Mouse (Mus musculus) frontal cortex, postnatal 14 days (tissue): ENCODE data around the gene Lhx1.
A peak's percentile ranks its signal among the peaks of the same experiment; 100 is the strongest.

ENCODE experiments used
- DNase-seq, 2 experiments: peaks; one replicate each; pipeline ENCODE4 v3.0.0; 2022; ENCODE audit warnings: low spot score in 2 of 2

Gene Lhx1

DNA sequence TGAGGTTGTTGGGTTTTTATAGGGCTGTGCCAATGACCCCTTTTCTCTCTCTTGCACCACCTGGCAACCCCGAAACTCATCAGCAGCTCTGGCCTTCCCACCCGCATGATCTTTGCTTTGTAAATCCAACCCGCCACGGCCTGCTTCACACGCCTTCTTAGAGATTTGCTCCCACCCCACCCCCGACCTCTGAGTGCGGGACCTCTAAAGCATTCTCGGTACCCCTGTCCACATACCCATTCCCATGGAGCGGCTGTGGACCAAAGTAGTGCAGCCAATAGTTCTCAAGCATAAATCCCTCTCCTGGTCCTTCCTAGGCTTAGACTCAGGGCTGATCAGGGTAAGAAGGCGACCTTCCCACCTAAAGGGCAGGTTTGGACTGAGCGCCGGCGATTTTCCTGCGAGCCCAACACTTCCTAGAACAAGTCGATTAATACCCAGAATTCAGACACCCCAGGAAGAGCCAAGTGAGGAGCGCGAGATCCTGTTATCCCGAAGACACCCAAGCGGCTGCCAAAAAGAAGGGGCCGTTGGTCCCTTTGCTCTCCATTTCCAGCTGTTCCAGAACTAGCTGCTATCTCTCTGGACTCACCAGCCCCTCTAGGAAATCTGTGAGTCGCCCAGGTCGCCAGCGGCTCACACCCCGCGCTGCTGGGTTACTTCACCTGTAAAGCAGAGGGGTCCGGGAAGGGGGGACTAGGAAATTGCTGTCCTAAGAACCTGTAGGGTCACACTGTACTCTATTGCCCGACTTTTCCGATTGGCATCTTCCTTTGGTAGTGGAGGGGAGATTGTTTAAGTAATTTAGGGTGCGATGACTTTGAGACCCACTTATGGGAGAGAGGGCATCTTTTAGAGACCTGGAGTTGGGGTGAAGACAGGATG, 1.9 kb upstream of the Lhx1 start:
- no peak for DNase-seq

DNA sequence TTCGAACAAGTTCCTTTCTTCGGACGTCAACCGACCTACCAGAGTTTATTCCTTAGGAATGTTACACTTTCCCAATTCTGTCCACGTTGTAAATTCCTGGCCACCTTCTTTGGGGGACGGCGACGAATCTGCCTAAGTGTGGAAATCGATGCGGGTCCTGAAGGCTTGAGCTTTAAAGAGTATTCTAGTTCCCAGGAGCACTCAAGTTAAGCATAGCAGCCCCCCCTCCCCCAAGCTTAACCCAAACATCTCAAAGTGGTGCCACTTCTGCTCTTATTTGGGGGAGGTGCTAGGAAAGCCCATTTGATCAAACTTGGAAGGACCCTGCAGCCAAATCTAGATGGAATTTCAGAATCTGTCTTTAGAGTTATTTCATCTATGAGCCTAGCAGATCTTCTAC, 1.1 kb upstream of the Lhx1 start:
- DNase-seq: no peak

DNA sequence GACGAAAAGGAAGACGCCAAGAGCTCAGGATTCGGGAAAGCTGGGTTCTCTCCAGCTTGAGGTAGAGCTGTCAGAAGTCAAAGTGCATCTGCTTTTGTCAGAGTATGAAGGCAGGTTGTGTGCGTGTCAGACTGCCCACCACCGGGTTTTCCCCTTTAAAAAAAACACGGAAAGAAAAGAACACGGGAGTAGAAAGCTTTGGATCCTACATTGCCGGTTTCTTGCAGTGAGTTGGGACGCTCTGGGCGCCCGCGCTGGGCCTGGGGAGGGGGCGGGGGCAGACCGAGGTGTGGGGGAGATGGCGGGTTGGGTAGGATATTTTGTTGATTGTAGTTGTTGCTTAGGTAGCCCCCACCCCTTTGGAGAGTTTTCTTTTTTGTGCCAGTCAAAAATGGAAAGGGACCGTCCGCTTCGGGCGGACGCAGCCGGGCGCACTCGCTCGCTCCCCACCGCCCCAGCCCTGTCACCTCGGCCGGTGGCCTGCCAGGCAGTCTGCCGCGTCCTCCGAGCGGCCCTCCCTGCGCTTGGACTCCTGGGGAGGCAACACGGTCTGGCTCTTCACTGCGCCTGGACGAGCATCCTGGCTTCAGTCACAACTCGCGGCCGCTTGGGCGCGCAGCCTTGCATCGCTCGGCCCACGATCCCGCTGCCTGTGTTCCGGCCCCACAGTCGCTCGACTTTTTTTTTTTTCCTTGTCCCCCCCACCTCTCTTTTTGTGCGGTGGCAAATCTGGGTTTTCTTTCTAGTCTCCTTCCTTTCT, 644 bp downstream of the Lhx1 start:
- no peak for DNase-seq

DNA sequence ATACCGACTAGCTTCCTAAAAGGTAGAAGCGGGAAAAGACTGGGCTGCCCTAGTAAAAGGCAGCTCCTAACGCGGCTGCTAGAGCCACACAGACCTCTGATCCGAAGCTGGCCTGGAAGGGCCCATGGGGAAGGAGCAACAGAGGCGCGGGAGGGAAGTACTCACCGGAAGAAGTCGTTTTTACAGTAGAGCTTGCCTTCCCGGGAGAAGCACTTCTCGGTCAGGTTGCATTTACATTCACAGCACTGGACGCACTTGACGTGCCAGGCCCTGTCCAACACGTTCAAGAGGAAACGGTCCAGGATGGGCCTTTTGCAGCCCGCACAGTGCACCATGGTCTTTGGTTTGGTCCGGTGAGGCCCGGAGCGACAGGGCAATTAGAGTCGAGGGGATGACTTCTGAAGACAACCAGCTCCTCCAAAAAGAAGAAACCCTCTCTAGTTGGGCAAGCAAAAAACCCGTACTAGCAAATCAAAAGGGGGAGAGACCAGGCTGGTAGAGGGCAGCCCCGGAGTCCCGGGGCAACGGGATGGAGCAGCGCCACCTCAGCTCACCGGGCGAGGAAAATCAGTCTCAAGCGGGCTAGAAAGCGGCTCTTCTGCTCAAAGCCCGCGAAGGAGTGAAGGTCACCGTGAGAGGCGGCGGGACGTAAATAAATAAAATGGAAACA, 1.4 kb downstream of the Lhx1 start:
- no peak for DNase-seq

DNA sequence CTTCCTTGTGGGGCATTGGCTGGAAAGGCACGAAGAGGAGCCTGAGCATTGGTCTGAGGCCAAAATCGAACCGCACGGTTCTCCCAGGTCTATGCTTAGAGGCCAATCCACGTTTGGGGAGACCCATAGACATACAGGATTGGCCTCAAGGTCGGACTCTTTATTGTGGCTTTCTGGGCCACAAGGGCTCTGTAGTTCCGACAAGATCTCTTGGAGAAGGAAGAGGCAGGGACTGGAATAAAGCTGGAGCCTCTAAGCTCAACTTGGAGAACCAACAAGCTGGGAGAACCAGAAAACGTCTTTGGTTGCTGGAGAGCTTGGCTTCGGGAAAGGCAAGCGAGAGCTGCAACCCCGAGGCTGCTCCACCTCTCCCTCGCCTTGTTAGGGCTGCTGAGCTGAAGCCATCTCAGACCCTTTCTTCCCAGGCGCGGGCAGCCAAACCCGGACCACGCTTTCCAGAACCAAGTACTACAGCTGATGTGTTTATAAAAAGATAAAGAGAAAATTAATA, 2.0 kb downstream of the Lhx1 start:
- no peak for DNase-seq

DNA sequence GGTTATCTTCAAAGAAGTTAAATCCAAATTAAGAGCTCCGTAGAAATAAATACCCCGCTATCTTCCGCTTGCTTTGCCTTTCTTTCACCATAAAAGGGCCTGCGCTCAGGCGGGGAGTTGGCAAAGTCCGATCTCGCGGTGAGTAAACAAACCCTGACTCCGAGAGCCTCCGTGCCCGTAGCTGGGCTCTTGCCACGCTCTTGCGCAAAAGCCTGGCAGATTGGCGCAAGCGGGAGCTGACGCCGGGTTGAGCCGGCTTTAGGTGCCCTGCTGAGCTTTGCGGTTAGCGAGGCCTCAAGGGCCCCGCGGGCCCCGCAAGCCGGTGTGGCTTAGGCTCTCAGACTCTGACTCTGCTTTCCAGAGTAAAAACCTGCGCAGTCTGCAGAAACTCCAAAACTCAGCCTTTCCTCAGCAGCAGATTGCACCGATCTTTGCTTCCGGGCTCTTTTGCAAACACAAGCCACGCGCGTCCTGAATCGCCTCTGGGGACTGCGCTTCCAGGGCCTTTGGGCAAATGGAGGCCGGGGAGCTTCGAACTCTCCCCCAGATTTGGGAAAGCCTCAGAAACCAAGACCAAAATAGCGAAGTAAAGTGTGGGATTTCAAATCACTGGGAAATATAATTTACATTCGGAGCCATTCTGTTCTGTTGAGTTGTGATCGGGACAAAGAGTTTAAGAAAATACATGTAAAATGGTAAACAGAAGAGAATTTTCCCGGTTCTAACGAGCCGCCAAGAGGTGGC, 2.6 kb downstream of the Lhx1 start:
- no peak for DNase-seq

DNA sequence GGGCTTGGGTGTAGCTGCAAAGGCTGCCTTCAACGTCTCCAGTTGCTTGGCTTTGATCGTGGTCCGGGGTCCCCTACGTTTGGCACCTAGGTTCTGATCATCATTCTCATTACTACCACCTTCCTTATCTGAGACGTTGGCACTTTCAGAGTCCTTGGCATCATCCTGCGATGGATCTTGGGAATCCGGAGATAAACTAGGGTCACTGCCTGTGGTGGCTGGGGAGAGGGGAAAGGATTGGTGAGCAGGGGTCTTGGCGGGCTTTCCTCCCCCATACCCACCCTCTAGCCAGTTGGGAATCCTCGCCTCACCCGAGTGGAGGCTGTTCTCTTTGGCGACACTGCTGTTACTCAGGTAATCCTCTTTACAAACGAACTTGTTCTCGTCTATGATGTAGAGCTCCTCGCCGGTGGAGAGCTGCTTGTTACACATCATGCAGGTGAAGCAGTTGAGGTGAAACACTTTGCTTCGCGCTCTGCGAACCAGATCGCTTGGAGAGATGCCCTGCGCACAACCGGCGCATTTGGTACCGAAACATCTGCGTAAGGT, 3.5 kb downstream of the Lhx1 start:
- no peak for DNase-seq

DNA sequence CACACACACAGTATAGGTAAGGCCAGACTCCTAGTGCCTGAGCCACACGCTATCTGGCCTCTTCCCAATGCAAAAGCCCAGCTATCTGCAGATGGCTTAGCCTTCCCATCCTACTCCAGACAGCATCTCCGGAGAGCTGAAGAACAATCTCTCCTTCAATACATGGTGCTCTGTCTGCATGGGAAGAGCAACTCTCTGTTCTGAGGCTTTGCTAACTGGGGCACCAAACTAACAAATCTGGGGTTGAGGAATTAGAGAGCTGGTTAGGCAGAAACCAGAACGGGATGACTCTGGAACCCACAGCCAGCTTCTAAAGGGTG, 4.3 kb downstream of the Lhx1 start:
- no peak for DNase-seq

DNA sequence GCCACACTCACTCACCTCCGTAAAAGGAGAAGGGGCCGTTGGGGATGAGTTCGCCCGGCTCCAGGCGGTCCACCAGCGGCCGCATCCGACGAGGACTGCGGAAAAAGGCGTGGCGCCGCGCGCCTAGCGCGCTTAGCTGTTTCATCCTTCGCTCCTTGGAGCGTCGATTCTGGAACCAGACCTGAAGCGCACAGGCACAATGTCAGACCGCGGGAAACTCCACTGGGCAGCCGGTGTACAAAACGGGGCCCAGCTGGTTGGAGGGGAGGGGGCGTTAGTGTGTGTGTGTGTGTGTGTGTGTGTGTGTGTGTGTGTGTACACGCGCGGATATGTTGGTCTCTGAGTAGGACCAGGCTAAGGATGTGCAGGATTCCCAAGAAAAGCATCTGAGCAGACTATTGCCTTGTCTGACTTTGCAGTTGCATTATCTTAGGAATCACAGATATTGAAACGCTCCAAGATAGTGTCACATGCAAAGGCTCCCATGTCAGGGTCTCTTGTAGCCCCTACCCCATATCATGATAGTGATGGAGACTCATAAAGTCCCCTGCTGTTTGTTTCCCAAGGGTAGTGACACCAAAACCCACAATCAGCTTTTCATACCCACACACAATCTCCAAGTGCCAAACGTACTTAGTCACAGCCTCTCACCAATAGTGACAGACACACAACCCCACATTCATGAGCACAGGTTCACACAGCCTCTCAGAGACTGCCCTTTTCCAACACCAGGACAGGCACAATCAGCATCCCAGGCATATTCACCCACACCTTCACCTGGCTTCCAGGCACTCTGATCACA, 4.9 kb downstream of the Lhx1 start:
- no peak for DNase-seq

DNA sequence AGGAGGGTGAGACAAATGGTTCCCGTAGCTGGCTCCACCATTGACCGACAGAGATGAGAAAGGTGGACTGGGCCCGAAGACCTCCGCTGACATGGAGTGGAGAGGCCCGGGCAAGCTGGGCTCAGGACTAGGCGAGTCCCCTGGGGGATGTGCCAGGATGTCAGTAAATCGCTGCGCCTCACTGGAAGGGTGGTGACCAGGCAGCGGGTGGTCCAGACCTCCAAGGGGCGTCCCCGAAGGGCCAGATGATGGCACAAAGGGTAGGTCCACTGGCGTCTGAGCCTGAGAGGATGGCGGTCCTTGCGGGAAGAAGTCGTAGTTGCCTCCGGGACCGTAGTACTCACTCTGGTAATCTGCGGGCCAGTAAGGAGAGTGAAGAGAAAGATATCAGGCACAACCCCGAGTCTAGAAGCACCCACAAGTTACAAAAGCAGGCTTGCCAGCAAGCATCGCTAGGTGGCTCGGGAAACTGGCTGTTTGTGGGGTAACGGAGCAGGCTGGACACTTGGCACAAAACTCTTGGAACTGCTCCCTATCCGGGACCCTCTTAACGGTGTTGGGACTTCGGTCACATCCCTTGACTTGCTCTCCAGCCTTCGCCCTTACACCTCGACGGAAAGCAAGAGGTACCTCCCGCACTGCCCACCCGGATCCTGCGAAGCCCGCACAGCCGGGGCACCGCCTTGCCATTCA, 5.6 kb downstream of the Lhx1 start:
- DNase-seq: no peak

DNA sequence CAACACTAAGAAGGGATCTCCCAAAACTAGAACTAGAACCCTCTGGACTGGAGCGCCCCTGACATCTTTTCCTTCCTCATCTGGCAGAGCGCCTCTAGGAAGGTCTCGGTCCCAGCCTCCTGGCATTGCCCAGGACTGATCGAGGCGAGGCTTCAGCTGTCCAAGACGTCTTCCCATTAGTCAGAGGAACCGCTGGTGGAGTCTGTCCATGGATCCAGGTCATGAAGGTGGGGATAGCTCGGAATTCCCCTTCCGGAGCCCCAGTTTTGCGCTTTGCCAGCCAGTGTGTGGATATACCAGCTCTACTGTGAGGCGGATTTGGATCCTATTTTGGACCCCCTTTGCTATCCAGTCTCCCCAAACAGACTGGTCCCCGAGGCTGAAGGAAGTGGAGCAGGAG, 6.3 kb downstream of the Lhx1 start:
- no peak for DNase-seq

DNA sequence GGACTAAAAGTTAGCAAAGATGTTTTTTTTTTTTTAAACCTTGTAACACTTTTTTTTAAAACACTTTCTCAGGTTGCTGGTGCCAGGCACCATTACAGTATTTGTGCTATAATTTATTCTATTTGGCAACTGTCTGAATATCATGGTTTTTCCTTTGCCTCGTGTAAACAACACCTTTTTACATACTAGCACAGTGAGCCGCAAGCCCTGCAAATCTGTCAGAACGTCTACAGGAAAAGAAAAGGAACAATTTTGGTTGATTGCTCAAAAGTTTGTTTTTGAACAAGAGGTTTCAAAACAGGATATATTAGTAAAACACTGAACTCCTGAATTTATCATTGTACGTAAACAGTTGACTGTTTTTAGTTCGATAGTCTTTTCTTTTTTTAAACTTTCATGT, 7.1 kb downstream of the Lhx1 start:
- DNase-seq: no peak

DNA sequence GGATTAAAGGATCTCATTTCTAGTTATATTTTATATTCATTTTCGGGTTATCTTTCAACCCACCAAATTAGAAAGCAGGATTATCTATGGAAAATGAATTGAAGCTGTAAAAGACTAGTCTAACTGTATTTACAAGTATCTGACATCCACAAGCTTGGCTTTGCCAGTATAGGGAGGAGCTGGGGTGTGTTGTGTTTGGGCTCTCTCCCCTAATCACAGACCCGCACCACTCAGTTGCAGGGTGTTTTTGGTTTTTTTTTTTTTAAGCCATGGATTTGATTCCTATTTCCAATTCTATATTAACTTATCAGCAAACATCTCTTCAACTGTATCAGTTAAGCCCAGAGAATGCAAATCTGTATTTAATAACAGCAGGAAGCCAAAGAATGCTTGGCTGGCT, 7.9 kb downstream of the Lhx1 start:
- no peak for DNase-seq

DNA sequence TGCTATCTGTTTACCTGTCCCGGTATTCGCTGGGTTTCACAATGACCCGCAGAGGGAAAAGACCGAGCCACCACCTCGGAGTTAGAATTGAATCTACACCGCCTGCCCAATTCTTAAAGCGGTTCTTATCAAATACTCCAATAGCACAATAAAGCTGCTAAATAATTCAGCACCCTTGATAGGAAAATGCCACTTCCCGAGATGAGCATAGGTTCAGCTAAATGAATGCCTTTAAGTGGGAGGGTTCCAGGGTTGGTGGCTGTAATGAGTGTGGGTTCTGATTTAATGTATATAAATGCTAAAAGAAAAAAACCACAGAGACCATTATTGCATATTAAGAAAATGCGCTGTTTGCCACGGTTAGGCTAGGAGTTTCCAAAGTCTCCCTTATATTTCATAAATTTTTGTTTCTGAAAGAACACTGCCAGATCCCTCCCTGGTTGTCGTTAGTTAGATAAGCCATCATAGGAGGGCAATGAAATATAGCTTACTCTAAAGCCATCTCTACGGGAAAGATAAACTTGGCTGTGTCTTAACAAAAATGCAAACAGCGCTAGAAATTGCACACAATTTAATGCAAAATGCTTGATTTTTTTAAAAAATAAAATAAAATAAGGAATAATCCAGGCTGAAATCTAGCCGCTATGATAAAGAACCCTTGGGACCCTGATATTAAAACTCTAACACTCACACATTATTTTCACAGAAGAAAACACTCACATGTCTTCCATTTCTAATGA, 8.7 kb downstream of the Lhx1 start:
- no peak for DNase-seq

DNA sequence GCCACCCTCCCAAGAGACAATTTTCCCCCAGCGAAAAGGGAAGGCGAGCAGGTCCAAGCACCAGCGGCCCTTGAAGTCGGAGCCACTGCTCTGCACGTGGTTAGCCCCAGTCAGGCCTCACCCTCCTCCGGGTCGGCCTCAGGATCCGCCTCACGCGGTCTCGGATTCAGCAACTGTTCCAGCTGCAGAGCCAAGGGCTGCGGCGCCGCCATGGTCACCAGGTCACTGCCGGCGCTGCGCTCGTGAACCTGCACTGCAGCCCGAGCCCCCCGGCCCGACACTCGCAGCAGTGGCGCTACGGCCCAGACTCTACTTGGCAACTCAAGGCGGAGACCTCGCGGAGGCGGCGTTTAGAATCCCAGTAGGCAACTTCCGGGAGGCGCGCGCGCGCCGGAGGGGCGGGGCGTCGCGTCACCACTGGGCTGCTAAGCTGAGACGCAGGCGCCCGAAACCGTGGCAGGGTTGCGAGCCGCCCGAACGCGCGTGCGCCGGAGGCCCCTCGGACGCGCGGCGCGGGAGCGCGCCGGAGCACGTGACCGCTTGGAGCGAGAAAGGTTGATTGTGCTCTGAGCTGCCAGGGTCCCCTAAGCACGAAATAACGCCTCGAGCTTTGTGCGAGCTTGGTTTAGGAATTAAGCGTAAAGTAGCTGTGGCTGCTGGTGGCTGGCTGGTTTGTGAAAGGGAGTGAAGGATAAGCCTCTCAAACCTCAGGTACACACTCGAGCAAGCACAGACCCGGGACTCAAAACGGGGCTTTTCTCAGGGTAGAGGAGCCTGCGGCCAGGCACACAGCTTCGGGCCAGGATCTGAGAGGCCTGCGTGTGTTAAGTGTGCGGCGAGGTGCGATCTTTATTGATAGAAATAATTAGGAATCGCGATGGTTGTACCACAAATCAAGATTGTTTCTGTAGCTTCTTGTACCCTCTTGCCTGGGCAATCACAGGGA, 11.9 kb downstream of the Lhx1 start, which contains the start of gene Aatf:
Aatf (minus strand) TSS at position 352 of the 946 bp plus-strand sequence.
- peak; percentile 90 to 94 for DNase-seq

DNA sequence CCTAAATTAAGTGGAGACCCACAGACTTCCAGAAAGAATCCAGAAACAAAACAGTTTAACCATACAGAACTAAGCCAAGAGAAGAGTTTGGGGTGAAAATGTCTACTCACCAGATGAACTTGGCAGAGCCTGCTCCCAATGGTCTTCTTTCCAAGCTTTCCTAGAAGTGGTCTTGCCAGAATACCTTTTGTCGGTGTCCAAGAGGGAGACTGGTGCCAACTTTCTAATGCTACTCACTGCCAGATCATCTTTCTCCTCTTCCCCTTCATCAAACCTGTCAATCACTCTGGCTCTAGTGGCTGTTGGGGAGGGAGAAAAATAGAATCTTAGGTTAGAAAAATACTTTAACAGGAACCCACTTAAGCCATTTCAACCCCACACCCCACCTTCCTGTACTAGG, 13.3 kb downstream of the Lhx1 start:
- no peak for DNase-seq

DNA sequence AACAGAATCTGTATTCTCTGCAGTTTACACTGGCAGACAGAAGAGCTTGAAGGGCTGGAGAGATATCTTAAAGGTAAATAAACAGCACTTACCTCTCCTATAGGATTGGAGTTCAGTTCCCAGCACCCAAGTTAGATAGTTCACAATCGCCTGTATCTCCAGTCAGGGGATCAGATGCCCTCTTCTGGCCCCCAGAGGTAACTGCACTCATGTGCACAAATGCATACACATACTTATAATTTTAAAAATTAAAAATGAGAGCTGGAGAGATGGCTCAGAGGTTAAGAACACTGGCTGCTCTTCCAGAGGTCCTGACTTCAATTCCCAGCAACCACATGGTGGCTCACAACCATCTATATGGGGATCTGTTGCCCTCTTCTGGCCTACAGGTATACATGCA, 21.0 kb downstream of the Lhx1 start:
- no peak for DNase-seq

DNA sequence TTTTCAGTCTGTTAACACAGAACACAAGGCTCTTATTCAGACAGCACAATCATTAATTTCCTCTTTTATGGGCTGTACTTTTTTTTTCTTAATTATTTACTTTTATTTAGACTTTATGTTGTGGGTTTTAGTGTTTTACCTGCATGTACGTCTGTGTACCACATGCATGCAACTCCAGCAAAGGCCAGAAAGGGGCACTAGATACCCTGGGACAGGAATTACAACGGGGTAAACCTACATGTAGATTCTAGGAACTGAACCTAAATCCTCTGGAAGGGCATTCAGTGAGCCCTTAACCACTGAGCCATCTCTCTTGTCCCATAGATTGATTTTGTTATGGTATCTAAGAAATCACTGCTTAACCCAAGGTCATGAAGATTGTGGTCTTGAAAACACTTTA, 27.4 kb downstream of the Lhx1 start:
- DNase-seq: no peak
